Mouse (Mus musculus): ENCODE measurements around the gene Gucy2c. TPM values are rescaled to one million over a fixed set of nuclear protein-coding genes. Genes with fewer than 3 reads are reported as not detected.

Gene Gucy2c
- polyA plus RNA-seq, 1 experiment: not detected

DNA sequence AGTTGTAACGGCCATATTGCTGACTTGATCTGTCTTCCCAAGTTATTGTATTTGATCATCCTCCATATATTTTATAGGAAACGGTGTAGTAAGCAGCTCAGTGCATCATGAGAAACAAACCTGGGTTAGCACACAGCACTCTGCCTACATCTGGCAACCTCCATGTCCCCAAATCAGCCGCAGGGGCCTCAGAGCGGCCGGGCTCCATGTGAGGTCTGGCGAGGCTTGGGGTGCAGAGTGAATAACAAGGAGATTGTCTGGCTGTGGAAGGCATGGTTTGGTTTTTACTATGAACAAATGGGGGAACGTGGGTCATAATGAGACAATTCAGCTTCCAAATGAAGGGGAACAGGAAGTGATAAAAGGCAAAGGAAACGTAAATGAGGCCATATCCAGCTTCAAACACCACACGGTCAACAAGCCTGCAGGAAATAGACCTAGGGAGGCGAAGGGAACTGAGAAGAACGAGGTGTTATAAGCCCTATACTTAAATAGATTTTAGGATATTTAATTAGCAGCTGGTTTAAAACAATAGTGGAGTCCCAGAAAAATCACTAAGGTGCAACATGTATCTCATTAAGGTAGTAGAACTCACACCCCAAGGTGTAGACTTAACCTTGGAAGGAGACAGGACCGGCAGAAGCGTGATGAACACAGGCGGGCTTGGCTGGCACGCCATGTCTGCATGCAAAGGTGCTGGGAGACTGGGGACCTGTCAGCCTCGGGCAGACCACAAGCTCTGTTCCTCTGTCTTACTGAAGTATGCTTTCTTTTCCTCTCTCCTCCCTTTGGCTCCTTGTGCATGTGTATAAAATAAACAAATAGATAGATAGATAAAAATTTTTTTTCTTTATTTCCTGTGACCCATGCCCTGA lies 11.6 kb upstream of the Gucy2c start:
- H3K36me3 ChIP-seq (replicated peaks; ENCODE audit: low read length): no peaks in the 10 kb centered on the region
- no peaks in the 10 kb centered on the region for H3K9me3 ChIP-seq
- peaks cover 8% of the 10 kb centered on the region for H3K4me1 ChIP-seq
- no peak for TF ChIP-seq GATA1 (IDR thresholded peaks at IDR 0.05; ENCODE audit: borderline replicate concordance, low read length)
- no peak for TF ChIP-seq FLI1 (IDR thresholded peaks at IDR 0.05; ENCODE audit: low read length)
- H3K27me3 ChIP-seq (replicated peaks): peaks cover 4% of the 10 kb centered on the region
- no peak overlapping the region for H3K4me3 ChIP-seq (replicated peaks)

- Histone ChIP-seq H3K36me3 (replicated peaks; ENCODE audit: low read length) (no peaks in the 10 kb centered on the region), H3K4me1 (peaks cover 8% of the 10 kb centered on the region), H3K27me3 (replicated peaks) (peaks cover 4% of the 10 kb centered on the region), H3K4me3 (replicated peaks) (no peak overlapping the region), H3K9me3 (peaks cover 3% of the 10 kb centered on the region)
- no peak for TF ChIP-seq GATA1 (IDR thresholded peaks at IDR 0.05; ENCODE audit: borderline replicate concordance, low read length)
- TF ChIP-seq FLI1 (IDR thresholded peaks at IDR 0.05; ENCODE audit: low read length): no peak
Observed at GRCm38 (mm10) chr6:136789391-136789971, 7.9 kb upstream of the Gucy2c start.

DNA sequence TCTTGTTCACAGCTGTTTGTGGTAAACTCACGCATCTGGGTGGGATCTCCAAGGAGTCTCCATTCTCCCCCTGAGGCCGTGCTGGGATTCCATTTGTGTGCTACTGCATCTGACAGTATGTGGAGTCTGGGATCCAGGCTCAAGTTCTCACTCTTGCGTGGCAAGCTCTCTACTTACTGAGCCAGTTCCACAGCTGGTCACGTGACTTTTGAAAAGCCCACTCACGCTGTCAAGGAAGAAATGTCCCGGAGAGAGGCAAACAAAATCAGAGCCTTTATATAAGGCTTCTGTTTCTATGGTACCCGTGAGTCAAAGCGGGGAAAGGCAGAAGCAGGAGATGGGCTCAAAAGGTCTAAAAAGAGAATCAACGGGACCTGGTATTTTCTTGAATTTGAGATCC lies 1.2 kb upstream of the Gucy2c start:
- peaks cover 3% of the 10 kb centered on the region for H3K9me3 ChIP-seq
- H3K4me1 ChIP-seq: no peaks in the 10 kb centered on the region
- TF ChIP-seq FLI1 (IDR thresholded peaks at IDR 0.05; ENCODE audit: low read length) (no peak), GATA1 (IDR thresholded peaks at IDR 0.05; ENCODE audit: borderline replicate concordance, low read length) (no peak)
- no peaks in the 10 kb centered on the region for H3K36me3 ChIP-seq (replicated peaks; ENCODE audit: low read length)
- peaks cover 4% of the 10 kb centered on the region for H3K27me3 ChIP-seq (replicated peaks)
- H3K4me3 ChIP-seq (replicated peaks): no peak overlapping the region

DNA sequence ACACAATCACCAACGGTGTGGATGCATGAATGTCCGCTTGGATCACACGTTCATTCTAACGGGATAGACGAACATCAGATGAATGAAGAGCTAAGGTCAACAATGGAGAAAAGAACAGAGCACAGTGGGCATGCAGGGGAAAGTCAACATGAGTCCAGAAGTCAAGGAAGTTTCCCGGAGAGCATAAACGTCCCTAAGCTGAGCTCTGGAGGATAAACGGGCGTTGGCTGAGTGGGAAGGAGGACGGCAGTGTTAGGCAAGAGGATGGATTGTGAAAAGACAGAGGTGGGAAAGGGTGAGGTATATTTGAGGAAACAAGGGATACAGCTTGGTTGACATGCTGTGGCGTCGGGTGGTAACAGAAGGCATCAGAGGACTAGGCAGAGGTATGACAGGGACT lies 581 bp upstream of the Gucy2c start:
- Histone ChIP-seq H3K4me1 (no peaks in the 10 kb centered on the region), H3K36me3 (replicated peaks; ENCODE audit: low read length) (no peaks in the 10 kb centered on the region), H3K4me3 (replicated peaks) (no peak overlapping the region), H3K27me3 (replicated peaks) (peaks cover 4% of the 10 kb centered on the region), H3K9me3 (peaks cover 3% of the 10 kb centered on the region)
- TF ChIP-seq GATA1 (IDR thresholded peaks at IDR 0.05; ENCODE audit: borderline replicate concordance, low read length): no peak
- no peak for TF ChIP-seq FLI1 (IDR thresholded peaks at IDR 0.05; ENCODE audit: low read length)

DNA sequence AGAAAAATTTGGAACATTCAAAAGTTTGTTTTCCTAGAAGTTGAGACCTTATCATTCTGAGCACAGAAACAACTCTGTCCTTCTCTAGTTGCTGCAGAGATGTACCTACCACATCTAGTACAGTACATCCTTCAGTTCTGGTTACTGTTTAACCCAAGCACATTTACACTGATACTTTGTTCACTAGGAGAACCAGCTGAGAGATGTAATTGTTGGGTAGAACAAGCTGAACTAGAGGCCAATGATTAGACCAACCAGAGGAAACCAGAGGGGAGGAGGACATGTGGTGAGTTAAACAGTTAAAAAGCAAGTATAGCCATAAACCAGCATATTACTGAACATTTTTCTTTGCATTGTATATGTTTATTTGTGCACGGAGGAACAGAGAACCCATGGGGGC lies 5.2 kb downstream of the Gucy2c start:
- TF ChIP-seq GATA1 (IDR thresholded peaks at IDR 0.05; ENCODE audit: borderline replicate concordance, low read length) (no peak), FLI1 (IDR thresholded peaks at IDR 0.05; ENCODE audit: low read length) (no peak)
- peaks cover 2% of the 10 kb centered on the region for H3K27me3 ChIP-seq (replicated peaks)
- H3K9me3 ChIP-seq: no peaks in the 10 kb centered on the region; the same call in 1 of the 2 replicates
- H3K4me3 ChIP-seq (replicated peaks): no peak overlapping the region
- peaks cover 4% of the 10 kb centered on the region; the same call in 1 of the 2 replicates for H3K4me1 ChIP-seq
- no peaks in the 10 kb centered on the region for H3K36me3 ChIP-seq (replicated peaks; ENCODE audit: low read length)

DNA sequence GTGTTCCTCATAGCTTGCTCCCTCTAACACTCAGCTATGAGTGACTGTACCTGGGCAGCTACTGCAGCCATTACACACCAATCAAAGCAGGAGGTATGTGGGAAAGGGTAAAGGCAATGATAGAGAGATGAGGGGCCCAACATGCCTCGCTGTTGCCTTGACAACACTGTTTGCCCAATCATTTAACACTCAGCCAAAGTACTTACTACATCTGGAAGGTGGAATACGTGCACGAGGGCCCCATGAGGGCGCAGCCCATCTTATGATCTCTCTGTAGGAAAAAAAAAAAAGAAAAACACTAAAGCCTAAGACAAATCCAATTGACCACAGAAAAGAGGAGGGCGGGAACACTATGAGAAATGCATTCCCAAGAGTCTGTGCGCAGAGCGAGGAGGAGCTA lies 11.7 kb downstream of the Gucy2c start:
- Histone ChIP-seq H3K9me3 (peaks cover 15% of the 10 kb centered on the region), H3K27me3 (replicated peaks) (peaks cover 2% of the 10 kb centered on the region), H3K4me3 (replicated peaks) (no peak overlapping the region), H3K4me1 (no peaks in the 10 kb centered on the region), H3K36me3 (replicated peaks; ENCODE audit: low read length) (no peaks in the 10 kb centered on the region)
- TF ChIP-seq FLI1 (IDR thresholded peaks at IDR 0.05; ENCODE audit: low read length) (no peak), GATA1 (IDR thresholded peaks at IDR 0.05; ENCODE audit: borderline replicate concordance, low read length) (no peak)

DNA sequence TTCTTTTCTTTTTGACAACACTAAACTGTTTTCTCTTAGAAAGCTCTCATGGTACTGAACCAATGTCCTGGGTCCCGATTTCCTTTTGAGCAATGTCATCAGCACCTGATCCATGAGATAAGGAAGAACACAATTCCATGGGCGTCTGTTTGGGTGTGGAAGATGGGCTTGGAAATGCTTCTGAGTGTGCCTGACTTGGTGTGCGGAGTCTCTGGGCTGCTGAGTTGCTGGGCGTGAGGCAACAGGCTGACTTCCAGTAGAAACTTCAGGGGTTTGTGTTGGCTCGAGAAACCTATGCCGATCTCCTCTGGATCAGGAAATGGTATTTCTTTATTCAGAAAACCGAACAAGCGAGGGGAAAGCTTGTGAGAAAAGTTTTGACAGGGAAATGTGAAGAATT lies 12.4 kb downstream of the Gucy2c start:
- H3K4me3 ChIP-seq (replicated peaks): no peak overlapping the region
- TF ChIP-seq FLI1 (IDR thresholded peaks at IDR 0.05; ENCODE audit: low read length) (no peak), GATA1 (IDR thresholded peaks at IDR 0.05; ENCODE audit: borderline replicate concordance, low read length) (no peak)
- peaks cover 15% of the 10 kb centered on the region for H3K9me3 ChIP-seq
- H3K4me1 ChIP-seq: no peaks in the 10 kb centered on the region
- no peaks in the 10 kb centered on the region for H3K36me3 ChIP-seq (replicated peaks; ENCODE audit: low read length)
- H3K27me3 ChIP-seq (replicated peaks): peaks cover 2% of the 10 kb centered on the region

DNA sequence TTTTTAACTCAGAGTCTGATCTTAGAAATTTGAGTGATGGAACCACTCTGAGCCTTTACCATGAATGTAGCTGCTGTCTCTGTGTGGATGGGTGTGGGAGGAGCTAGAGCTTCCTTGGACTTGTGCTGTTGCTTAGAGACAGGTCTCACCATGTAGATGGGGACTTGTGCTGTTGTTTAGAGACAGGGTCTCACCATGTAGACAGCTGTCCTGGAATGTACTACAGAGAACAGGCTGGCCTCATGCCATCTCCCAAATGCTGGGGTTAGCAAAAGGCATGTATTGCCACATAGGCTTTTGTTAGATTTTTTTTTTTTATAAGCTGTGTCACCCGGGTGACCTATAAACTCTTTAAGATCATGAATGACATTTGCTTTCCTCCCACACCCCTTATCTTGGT lies 17.7 kb downstream of the Gucy2c start:
- Histone ChIP-seq H3K4me3 (replicated peaks) (no peak overlapping the region), H3K36me3 (replicated peaks; ENCODE audit: low read length) (no peaks in the 10 kb centered on the region), H3K9me3 (peaks cover 29% of the 10 kb centered on the region), H3K27me3 (replicated peaks) (peaks cover 2% of the 10 kb centered on the region), H3K4me1 (no peaks in the 10 kb centered on the region)
- TF ChIP-seq GATA1 (IDR thresholded peaks at IDR 0.05; ENCODE audit: borderline replicate concordance, low read length) (no peak), FLI1 (IDR thresholded peaks at IDR 0.05; ENCODE audit: low read length) (no peak)

- no peak for TF ChIP-seq FLI1 (IDR thresholded peaks at IDR 0.05; ENCODE audit: low read length)
- no peak for TF ChIP-seq GATA1 (IDR thresholded peaks at IDR 0.05; ENCODE audit: borderline replicate concordance, low read length)
- no peaks in the 10 kb centered on the region for H3K4me1 ChIP-seq
- no peaks in the 10 kb centered on the region for H3K27me3 ChIP-seq (replicated peaks)
- no peaks in the 10 kb centered on the region for H3K36me3 ChIP-seq (replicated peaks; ENCODE audit: low read length)
- no peak overlapping the region for H3K4me3 ChIP-seq (replicated peaks)
- 0 out of 2 replicates have a peak, but pooled peaks cover 2% of the 10 kb centered on the region for H3K9me3 ChIP-seq
Observed at GRCm38 (mm10) chr6:136750567-136750966, 31.0 kb downstream of the Gucy2c start.

DNA sequence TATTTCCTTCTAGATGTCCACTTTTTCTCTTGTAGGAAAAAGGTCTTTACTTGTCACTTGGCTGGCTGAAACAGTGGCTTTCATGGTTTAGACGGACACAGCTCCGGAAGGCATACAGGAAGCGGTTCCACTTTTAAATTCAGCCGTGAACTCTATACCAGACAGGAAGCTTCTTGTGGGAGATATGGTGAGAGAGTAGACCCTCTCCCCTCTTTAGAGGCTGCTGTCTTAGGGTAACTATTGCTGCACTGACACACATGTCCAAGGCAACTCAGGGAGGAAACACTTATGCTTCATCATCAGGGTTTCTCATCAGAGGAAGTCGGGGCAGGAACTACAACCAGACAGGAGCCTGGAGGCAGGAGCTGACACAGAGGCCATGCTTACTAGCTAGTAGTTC lies 36.0 kb downstream of the Gucy2c start:
- Histone ChIP-seq H3K4me3 (replicated peaks) (no peak overlapping the region), H3K27me3 (replicated peaks) (peaks cover 3% of the 10 kb centered on the region), H3K36me3 (replicated peaks; ENCODE audit: low read length) (no peaks in the 10 kb centered on the region), H3K4me1 (peaks cover 14% of the 10 kb centered on the region), H3K9me3 (no peaks in the 10 kb centered on the region)
- TF ChIP-seq FLI1 (IDR thresholded peaks at IDR 0.05; ENCODE audit: low read length) (no peak), GATA1 (IDR thresholded peaks at IDR 0.05; ENCODE audit: borderline replicate concordance, low read length) (no peak)

All from megakaryocyte, embryonic 14.5 days (primary cell).